Mouse (Mus musculus): ENCODE data around the gene Rps6kl1.

The Rps6kl1 gene

DNA sequence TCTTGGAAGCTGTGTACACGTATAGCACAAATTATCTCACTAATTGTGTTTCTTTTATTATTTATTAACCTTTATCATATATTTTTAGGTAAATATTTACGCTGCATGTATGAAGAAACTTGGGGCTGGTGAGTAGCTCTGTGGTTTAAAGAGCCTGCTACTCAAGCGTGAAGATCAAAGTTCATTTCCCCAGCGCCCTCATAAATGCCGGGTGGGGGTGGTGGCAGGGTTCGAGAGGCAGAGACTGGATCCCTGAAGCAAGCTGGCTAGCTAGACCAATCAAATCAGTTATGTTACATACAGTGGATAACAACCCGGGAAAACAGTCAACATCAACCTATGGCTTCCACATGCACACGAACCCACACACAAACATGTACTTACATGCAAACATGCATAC lies 48.0 kb downstream of the Rps6kl1 start:
- no peak for DNase-seq

DNA sequence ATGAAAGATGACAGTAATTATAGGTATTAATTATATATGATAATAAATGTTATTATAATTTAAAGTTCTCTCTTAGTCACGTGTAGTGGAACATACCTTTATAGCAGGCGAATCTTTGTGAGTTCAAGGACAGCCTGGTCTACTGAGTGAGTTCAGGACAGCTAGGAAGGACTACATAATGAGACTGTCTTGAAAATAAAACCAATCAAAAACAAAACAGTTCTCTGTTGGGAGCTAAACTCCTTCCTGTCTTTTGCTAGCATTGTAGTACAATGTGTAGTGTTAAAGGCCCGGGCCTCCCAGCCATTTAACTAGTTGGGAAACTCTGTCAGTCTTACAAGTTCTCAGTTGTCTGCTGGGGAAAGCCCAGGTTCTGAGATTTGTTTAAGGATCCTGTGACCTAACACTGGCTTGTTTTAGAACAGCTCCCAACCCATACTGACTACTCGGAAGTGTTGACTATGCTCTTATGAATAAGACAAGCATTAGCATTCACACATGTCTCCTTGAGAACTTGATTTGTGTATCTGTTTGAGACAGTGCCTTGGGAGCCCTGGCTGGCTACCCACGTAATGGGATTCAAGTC lies 49.5 kb downstream of the Rps6kl1 start:
- DNase-seq, result no peak

DNA sequence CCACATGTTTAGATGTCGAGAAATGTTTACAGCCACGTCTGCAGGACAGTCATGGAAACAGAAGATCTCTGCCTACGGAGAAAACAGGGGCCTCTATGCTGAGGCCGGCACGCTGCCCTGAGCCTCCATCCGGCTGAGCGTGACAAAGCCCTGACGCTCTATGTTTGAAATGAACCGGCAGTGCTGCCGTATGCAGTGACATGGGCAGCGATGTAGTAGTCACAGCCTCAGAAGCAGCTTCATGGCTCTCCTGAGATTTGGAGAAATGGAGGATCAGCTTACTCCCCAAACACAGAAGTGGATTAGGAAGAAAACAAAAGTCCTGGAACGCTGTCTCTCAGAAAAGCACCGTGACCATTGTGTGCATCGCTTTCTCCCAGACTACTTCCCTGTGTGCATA lies 50.1 kb downstream of the Rps6kl1 start:
- no peak for DNase-seq

DNA sequence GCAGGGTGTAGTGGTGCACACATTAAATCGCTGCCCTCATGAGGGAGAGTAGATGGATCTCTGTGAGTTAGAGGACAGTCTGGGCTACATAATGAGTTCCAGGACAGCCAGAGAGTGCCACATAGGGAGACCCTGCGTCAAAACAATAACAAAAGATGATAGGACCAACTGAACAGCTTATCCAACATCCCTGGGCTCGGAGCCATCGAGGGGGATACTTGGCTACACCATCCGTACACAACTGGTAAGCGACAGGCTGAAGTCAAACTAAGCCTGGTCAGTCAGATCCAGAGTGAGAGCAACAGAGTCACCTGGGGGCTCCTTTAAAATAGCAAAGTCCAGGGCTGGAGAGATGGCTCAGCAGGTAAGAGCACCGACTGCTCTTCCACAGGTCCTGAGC lies 55.2 kb downstream of the Rps6kl1 start:
- DNase-seq, result no peak

DNA sequence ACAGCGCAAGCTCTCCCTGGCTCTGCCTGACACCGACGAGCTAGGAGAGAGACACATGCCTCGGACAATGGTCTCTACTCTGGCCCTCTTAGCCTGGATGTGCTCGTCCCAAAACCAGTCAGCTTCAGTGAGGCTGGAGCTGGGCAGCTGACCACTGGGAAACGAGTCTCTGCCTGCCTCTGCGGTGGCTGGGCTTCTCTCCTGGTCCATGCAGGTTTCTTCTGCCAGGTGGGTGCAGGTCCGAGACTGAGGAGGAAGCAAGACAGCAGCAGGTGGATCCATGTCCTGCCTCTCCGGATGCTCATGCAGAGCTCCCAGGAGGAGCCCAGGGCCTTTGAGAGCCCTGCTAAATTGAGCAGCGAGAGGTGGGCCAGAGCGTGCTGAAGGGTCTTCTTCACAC lies 55.9 kb downstream of the Rps6kl1 start:
- DNase-seq, result peak; percentile 88

DNA sequence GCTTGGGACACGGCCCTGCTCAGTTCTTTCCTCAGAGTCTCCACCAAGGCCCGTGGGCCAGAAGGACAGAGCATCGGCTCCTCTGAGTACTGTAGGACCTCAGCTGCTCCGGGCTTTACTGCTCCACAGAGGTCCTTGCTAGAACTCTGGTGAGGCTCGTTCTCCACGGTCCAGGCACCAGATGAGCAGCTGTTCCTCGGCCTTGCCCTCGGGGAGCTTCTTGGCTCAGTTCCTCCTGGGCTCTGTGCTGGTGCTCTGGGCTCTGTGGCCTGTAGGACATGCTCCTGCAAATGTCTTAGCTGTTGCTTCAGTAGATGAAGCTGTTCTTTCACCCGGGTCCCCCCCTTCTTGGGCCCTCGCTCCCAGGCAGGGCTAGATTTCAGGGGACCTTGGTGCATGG lies 56.4 kb downstream of the Rps6kl1 start:
- DNase-seq, result peak; percentile 97

DNA sequence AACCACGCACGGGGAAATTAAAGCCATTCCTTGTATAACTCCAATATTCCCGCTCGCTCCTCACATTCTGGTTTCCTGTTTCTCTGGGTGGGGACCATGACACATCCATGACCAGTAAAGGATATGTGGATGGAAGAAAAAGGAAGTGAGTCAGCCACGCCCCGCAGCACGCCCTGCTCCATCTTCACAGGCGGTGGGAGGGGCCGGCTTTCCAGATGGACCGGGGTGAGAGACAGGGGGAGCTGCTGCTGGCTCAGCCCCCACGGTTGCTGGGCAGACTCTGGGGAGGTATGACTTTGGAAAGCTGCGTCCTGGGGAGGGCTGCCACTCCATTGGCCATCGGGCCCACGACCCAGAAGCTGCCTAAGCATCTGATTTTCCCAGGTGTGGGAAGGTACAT lies 57.1 kb downstream of the Rps6kl1 start:
- DNase-seq, result peak; percentile 98

DNA sequence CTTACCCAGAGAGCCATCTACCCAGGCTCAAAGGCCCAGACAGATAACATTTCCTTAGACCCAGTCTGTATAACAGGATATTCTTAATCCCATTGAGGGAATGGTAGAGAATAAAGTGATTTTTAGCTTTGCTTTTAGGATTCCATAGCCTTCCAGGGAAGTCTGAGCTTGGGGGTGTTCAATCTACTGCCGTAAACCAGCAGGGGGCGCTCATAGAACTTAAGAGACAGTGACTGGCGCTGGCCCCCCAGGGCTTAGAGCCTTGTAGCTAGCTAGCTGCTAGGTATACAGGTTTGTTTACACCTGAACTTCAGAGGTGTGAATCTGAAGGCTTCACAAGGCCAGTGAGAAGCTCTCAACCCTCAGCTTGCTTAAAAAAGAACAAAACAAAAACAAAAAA lies 58.9 kb downstream of the Rps6kl1 start:
- peak; percentile 93 for DNase-seq

DNA sequence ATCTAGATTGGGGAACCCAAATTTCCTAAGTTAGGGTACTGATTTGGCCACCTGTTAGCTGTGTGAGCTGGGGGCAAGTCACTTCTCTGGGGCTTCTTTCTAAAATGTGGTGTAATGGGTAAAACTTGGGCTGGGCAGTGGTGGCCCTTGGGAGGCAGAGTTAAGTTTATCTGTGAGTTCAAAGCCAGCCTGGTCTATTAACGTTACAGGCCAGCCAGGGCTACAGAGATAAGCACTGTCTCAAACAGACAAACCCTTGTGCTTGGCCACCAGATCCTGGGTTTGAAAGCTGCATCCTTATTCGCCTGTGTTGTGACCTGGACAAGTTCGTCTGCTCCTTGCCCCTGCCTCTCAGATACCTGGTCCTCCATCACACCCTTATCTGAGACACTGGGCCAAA lies 59.9 kb downstream of the Rps6kl1 start:
- DNase-seq, result no peak

DNA sequence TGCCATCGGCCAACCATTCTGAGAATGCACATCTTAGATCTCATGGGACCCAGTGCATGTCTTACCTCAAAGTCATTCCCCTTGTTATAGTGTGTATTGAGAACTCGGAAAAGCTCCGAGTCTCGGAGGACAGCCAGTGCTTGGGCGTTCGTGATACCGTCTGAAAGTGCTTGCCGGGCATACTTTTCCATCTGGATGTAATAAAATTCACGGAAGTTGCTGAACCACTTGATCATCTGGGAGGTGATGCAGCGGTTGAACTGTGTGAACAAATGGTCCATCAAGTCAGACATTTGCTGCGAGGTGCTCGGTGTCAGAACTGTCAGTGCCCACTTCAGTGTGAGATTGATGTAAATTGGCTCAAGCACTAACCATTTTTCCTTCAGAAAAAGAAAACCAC lies 63.2 kb downstream of the Rps6kl1 start:
- DNase-seq, result peak; percentile 80

Data from heart, adult 11 months (tissue).